Mouse (Mus musculus) lung, adult 2 months (tissue): ENCODE measurements around the gene Tardbp. TPM values are rescaled to one million over a fixed set of nuclear protein-coding genes. Genes with fewer than 3 reads are reported as not detected.

ENCODE experiments used
- DNase-seq: peaks from one replicate; pipeline ENCODE4 v3.0.0; 2022
- H3K4me1 ChIP-seq: fragments of 200-500 bp; 2 replicates; pipeline ENCODE4 v1.6.1; 2011; ENCODE audit warnings: low read length; ENCODE audit not compliant: control insufficient read depth, insufficient read depth
- H3K4me3 ChIP-seq: fragments of 200-500 bp; replicated peaks from 2 replicates; pipeline ENCODE3; 2011; ENCODE audit warnings: low read depth, mild to moderate bottlenecking, control low read depth, low read length; ENCODE audit errors: extremely low read depth
- CTCF ChIP-seq: fragments of 200-500 bp; IDR thresholded peaks from 2 replicates; pipeline ENCODE4 v1.5.1; 2011; ENCODE audit warnings: mild to moderate bottlenecking, low read length, control low read depth; ENCODE audit not compliant: insufficient read depth
- POLR2A ChIP-seq: fragments of 200-500 bp; IDR thresholded peaks from 2 replicates; pipeline ENCODE4 v1.6.1; 2011; ENCODE audit warnings: low read depth, mild to moderate bottlenecking, control low read depth, low read length, borderline replicate concordance; ENCODE audit errors: extremely low read depth
- WGBS: fragments of 180-500 bp; shearing (Covaris S2); methylation state at CpG from one replicate; pipeline ENCODE4 v1.1.7; 2018; 5-methylcytosine and 5-hydroxymethylcytosine counted together
- polyA plus RNA-seq: library from polyadenylated mRNA; depleted of rRNA; stranded (reverse); fragments of >200 nt; gene quantifications from 2 replicates; pipeline ENCODE4 v1.2.3, GENCODE M21; 2012; rRNA removed

The Tardbp gene
- polyA plus RNA-seq, 1 experiment: 112 TPM

DNA sequence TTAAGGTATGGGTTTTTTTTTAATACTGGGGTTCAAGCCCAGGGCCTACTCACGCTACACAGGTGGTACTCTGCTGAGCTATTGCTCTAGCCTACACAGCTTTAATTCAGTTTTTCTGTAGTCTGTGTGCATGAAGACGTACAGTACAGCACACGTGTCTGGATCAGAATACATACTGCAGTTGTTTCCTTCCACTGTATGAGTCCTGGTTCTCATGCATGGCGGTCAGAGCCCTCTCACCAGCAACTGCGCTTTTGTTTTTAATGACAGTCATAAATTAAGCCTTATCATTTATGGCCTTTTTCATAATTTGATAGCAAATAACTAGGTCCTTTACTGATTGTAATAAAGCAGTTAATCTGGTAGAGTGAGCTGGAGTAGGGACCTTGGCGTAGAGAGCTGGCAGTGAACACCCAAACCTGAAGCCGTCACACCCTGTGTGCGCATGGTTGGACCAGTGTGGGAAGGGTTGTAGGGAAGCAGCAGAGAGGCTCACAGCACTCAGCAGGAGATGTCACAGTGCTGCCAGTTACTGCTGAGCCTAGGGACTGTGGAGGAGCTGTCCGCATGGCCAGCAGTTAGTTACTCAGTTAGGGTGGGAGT lies 56.0 kb downstream of the Tardbp start:
- WGBS: 96% methylated on average over 9 of the region's 9 CpGs
- H3K4me3 ChIP-seq: no peak overlapping the region
- no peak for DNase-seq
- H3K4me1 ChIP-seq: no peaks in the 10 kb centered on the region
- TF ChIP-seq CTCF (no peak), POLR2A (no peak)

DNA sequence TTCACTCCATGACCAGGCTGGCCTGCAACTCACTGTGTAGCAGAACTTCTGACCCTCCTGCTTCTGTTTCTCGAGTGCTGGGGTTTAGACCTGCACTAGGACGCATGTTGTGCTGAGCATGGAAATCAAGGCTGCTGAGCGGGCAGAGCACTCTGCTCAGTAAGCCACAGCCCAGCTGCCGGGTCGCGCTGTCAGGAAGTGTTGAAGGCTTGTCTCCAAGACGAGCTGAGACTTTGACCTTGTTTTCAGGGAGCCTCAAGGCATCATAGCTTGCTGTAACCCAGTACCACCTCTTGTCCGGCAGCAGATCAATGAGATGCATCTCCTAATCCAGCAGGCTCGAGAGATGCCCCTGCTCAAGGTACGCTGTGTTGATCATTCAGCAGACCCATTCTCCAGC lies 56.7 kb downstream of the Tardbp start:
- no peak overlapping the region for H3K4me3 ChIP-seq
- TF ChIP-seq POLR2A (no peak), CTCF (no peak)
- H3K4me1 ChIP-seq: no peaks in the 10 kb centered on the region
- WGBS: 80% methylated on average over 10 of the region's 10 CpGs
- no peak for DNase-seq

DNA sequence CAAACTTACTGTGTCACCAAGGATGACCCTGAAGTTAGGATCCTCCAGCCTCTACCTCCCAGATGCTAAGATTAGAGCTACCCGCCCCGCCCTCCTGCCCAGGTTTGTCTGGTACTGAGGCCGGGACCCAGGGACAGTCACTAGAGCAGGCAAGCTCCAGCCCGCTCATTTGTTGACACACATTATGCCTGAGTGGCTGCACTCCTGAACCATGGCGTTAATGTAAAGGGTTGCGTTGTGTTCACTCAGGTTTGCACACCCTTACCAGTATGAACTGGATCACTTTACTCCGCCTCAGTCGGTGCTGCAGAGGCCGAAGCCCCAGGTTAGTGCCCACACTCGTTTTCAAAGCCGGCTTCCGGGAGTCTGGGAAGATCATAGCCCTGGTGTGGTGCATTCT lies 63.2 kb downstream of the Tardbp start:
- H3K4me1 ChIP-seq: 0 out of 2 replicates have a peak, but pooled peaks cover 4% of the 10 kb centered on the region
- no peak overlapping the region for H3K4me3 ChIP-seq
- no peak for DNase-seq
- TF ChIP-seq CTCF (no peak), POLR2A (no peak)
- 91% methylated on average over 12 of the region's 12 CpGs for WGBS

DNA sequence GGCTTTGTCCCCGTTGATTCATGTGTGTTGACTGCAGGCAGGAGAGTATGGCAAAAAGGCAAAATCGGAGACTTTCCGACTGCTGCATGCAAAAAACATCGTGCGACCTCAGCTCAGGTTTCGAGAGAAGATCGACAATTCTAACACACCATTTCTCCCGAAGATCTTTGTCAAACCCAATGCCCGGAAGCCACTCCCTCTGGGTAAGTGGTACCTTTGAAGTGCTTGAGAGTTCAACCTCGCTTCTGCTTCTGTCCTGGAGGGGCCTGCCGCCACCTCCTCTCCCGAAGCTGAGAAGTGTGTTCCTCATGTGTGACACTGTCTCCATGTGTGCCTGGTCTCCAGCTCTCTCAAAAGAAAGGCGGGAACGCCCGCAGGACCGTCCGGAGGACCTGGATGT lies 64.1 kb downstream of the Tardbp start:
- H3K4me3 ChIP-seq: no peak overlapping the region
- no peak for TF ChIP-seq POLR2A
- no peak for TF ChIP-seq CTCF
- DNase-seq: no peak
- H3K4me1 ChIP-seq: 0 out of 2 replicates have a peak, but pooled peaks cover 4% of the 10 kb centered on the region
- WGBS: 90% methylated on average over 17 of the region's 17 CpGs

Other genes starting within 250 kb of the Tardbp start
- gene Ubiad1, start 182.2 kb downstream of the Tardbp start, polyA plus RNA-seq: 13.6 and 18.0 TPM in 2 replicates
- 17.3 and 20.2 TPM in 2 replicates for gene Mtor, start 178.4 kb downstream of the Tardbp start, polyA plus RNA-seq
- 1.5 TPM in 2 replicates for gene Angptl7, start 126.6 kb downstream of the Tardbp start, polyA plus RNA-seq
- gene Exosc10, start 68.6 kb downstream of the Tardbp start, polyA plus RNA-seq: 26.5 and 33.4 TPM in 2 replicates
- gene Srm, start 35.5 kb downstream of the Tardbp start, polyA plus RNA-seq: 35.5 and 37.1 TPM in 2 replicates
- 0.28 and 1.9 TPM in 2 replicates for gene Masp2, start 24.5 kb downstream of the Tardbp start, polyA plus RNA-seq
- gene Gm572, start 16.3 kb upstream of the Tardbp start, polyA plus RNA-seq: 0.13 TPM in 1 of 2 replicates, not detected in the other
- gene Casz1, start 177.4 kb upstream of the Tardbp start, polyA plus RNA-seq: 68.7 and 72.5 TPM in 2 replicates